Mouse (Mus musculus) central nervous system, embryonic 11.5 days (tissue): ENCODE measurements around the gene Vmn2r55. TPM values are rescaled to one million over a fixed set of nuclear protein-coding genes. Genes with fewer than 3 reads are reported as not detected.

Experiments used
- polyA plus RNA-seq: library from polyadenylated mRNA; depleted of rRNA; stranded (reverse); fragments of >200 nt; gene quantifications from 2 replicates; pipeline ENCODE4 v1.2.3, GENCODE M21; 2012; rRNA removed

Gene Vmn2r55
- polyA plus RNA-seq = not detected in 2 replicates

DNA sequence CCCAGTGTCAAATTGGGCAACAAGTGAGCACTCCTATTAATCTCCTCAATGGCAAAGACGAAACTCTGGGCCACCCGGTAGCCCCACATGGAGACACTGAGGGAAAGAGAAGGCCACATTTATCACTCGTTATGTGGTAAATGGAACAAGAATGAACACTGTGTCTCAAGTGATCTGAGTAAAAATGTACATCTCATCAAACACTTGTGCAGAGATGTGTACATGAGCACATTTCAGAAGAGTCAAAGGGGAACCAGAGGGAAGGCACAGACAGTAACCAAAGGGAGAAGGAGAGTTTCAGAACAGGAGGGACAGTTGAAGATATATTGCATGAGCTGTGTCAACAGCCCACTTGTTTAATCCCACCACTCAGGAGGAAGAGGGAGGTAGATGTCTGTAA lies at the start of gene Vmn2r55:
Gene Vmn2r55, minus strand, starts transcription at position 101 of the 400 bp plus-strand sequence.

DNA sequence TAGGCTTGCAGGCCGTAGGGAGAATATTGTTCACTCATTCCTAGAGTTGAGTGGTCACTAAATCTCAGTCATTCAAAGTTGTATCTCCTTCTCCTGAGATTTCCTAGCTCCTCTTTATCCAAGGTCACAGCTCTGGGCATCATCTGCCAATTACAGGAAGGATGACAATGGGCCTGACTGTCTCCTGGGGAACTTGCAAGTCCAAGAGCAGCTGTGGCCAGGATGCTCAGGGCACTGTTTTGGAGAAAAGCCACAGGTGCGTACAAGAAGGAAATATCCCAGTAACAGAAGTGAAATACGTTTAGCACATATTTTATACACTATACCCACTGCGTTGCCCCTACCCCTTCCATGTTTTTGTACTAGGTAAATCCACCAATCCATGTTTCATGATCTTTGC lies 44.6 kb downstream of the Vmn2r55 start, which contains the start of gene Vmn2r54:
Gene Vmn2r54, minus strand, starts transcription at position 101 of the 400 bp plus-strand sequence.

DNA sequence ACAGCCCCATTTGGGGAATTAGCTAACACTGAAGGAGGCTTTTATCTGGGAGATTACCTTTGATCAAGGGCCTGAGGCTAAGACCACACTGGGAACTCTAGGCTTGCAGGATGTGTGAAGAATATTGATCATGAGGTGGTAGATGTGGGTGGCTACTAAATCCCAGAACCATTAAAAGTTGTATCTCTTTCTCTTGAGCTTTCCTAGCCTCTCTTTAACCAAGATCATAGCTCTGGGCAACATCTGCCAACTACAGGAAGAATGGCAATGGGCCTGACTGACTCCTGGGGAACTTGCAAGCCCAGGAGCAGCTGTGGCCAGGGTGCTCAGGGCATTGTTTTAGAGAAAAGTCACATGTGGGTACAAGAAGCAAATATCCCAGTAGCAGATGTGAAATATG lies 76.1 kb downstream of the Vmn2r55 start, which contains the start of gene Vmn2r53:
Gene Vmn2r53, minus strand, starts transcription at position 101 of the 400 bp plus-strand sequence.

Other genes with a start within 250 kb of the Vmn2r55 start
- gene Zfp606, start 206.7 kb downstream of the Vmn2r55 start, polyA plus RNA-seq = 15.0 and 21.9 TPM in 2 replicates
- gene 2900092C05Rik, start 172.5 kb downstream of the Vmn2r55 start, polyA plus RNA-seq = not detected in 2 replicates
- under 0.01 TPM in 2 replicates for gene Vmn2r53, start 76.2 kb downstream of the Vmn2r55 start, polyA plus RNA-seq
- not detected in 2 replicates for gene Vmn2r54, start 44.7 kb downstream of the Vmn2r55 start, polyA plus RNA-seq
- gene Vmn2r56, start 50.0 kb upstream of the Vmn2r55 start, polyA plus RNA-seq = not detected in 2 replicates
- 12.9 and 14.8 TPM in 2 replicates for gene Zscan18, start 118.6 kb upstream of the Vmn2r55 start, polyA plus RNA-seq
- 22.0 and 24.9 TPM in 2 replicates for gene Zfp329, start 133.9 kb upstream of the Vmn2r55 start, polyA plus RNA-seq
- 12.5 and 13.9 TPM in 2 replicates for gene Zfp110, start 149.8 kb upstream of the Vmn2r55 start, polyA plus RNA-seq
- 4.3 and 6.6 TPM in 2 replicates for gene Zfp128, start 196.2 kb upstream of the Vmn2r55 start, polyA plus RNA-seq
- gene Zscan22, start 212.8 kb upstream of the Vmn2r55 start, polyA plus RNA-seq = 9.0 and 15.9 TPM in 2 replicates
- 1,933 and 2,968 TPM in 2 replicates for gene Rps5, start 237.3 kb upstream of the Vmn2r55 start, polyA plus RNA-seq
- gene Rnf225, start 242.4 kb upstream of the Vmn2r55 start, polyA plus RNA-seq = 2.1 and 2.5 TPM in 2 replicates